Mouse (Mus musculus) embryonic facial prominence, embryonic 14.5 days (tissue): ENCODE data around the gene Pask. TPM values are rescaled to one million over a fixed set of nuclear protein-coding genes. Genes with fewer than 3 reads are reported as not detected.

Source experiments
- ATAC-seq: fragments of 200-750 bp; cut with Nextera tagmentation; 2 replicates; pipeline ENCODE4 v1.8.0; 2017; ENCODE audit warnings: low read depth, moderate number of reproducible peaks, moderate TSS enrichment
- DNase-seq: peaks from one replicate; pipeline ENCODE4 v3.0.0-alpha.2; 2015; ENCODE audit warnings: low spot score
- H3K27ac ChIP-seq: fragments of 300-500 bp; sonication (generic); replicated peaks from 2 replicates; pipeline ENCODE4 v1.5.1; 2014; ENCODE audit warnings: low read depth, mild to moderate bottlenecking, low read length, moderate library complexity
- H3K27me3 ChIP-seq: fragments of 300-500 bp; sonication (generic); replicated peaks from 2 replicates; pipeline ENCODE4 v1.6.1; 2014; ENCODE audit warnings: low read length; ENCODE audit not compliant: control insufficient read depth, insufficient read depth
- H3K36me3 ChIP-seq: fragments of 300-500 bp; sonication (generic); 2 replicates; pipeline ENCODE4 v1.6.1; 2014; ENCODE audit warnings: low read length, mixed read lengths; ENCODE audit not compliant: control insufficient read depth, insufficient read depth
- H3K4me1 ChIP-seq: fragments of 300-500 bp; sonication (generic); 2 replicates; pipeline ENCODE4 v1.6.1; 2014; ENCODE audit warnings: antibody characterized with exemption, low read length; ENCODE audit not compliant: control insufficient read depth, insufficient read depth
- H3K4me2 ChIP-seq: fragments of 300-500 bp; sonication (generic); 2 replicates; pipeline ENCODE4 v1.6.1; 2014; ENCODE audit warnings: low read depth, mild to moderate bottlenecking, low read length, moderate library complexity, mixed read lengths
- H3K4me3 ChIP-seq: fragments of 300-500 bp; sonication (generic); 2 replicates; pipeline ENCODE4 v1.5.1; 2014; ENCODE audit warnings: low read depth, mild to moderate bottlenecking, low read length
- H3K9ac ChIP-seq: fragments of 300-500 bp; sonication (generic); 2 replicates; pipeline ENCODE4 v1.6.1; 2014; ENCODE audit warnings: low read depth, mild to moderate bottlenecking, low read length, moderate library complexity, mixed read lengths
- H3K9me3 ChIP-seq: fragments of 300-500 bp; sonication (generic); 2 replicates; pipeline ENCODE4 v1.6.1; 2016; ENCODE audit warnings: low read length; ENCODE audit not compliant: control insufficient read depth
- WGBS: fragments of 180-500 bp; shearing (Covaris S2); extraction: QIAGEN DNeasy Blood & Tissue Kit; methylation state at CpG from one replicate; pipeline ENCODE4 v1.1.7; 2014; 5-methylcytosine and 5-hydroxymethylcytosine counted together
- polyA plus RNA-seq: library from polyadenylated mRNA; unstranded; fragments of >200 nt; fragmentation: Nextera tagmentation; extraction: Ambion mirVana; gene quantifications from 2 replicates; pipeline ENCODE4 v1.2.1, GENCODE M21; 2014

The Pask gene
- polyA plus RNA-seq, 1 experiment from 2014 or later = 11.3 TPM

- Histone ChIP-seq H3K4me2 (no peak overlapping the region), H3K4me3 (no peak overlapping the region), H3K27me3 (no peaks in the 10 kb centered on the region), H3K36me3 (peaks cover 97% of the 10 kb centered on the region), H3K27ac (no peak overlapping the region), H3K9me3 (no peaks in the 10 kb centered on the region), H3K4me1 (no peaks in the 10 kb centered on the region), H3K9ac (no peak overlapping the region)
- no peak for DNase-seq
- WGBS = 85% methylated on average over 2 of the region's 2 CpGs
- no peak for ATAC-seq
Observed at GRCm38 (mm10) chr1:93352724-93353123, 9.4 kb upstream of the Pask start.

- no peak overlapping the region for H3K4me2 ChIP-seq
- no peak overlapping the region for H3K4me3 ChIP-seq
- H3K27me3 ChIP-seq = no peaks in the 10 kb centered on the region
- no peak overlapping the region for H3K9ac ChIP-seq
- H3K9me3 ChIP-seq = no peaks in the 10 kb centered on the region
- ATAC-seq = no peak
- DNase-seq = no peak
- H3K4me1 ChIP-seq = no peaks in the 10 kb centered on the region
- no peak overlapping the region for H3K27ac ChIP-seq
- H3K36me3 ChIP-seq = peaks cover 76% of the 10 kb centered on the region
- 71% methylated on average over 4 of the region's 4 CpGs for WGBS
Observed at GRCm38 (mm10) chr1:93349701-93350100, 6.4 kb upstream of the Pask start.

DNA sequence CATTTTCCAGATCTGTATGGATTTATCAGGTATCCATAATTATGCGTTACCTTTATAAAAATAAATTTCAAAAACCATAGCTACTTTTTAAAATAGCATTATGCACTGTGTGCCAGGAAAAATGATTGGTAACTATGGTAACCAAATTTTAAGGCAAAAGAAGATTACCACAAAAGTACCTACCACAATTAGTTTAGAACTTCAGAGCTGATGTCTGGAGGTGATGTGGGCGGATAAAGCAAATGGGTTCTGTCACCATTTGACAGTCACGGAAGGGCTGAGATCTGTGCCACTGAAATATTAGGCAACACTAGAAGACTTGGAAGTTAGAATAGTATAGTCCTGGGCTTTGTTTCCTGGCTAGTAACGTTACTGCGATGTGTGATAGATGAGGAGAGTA, 3.9 kb upstream of the Pask start:
- H3K4me1 ChIP-seq = peaks cover 7% of the 10 kb centered on the region
- H3K27me3 ChIP-seq = no peaks in the 10 kb centered on the region
- DNase-seq = no peak
- no peaks in the 10 kb centered on the region for H3K9me3 ChIP-seq
- H3K4me3 ChIP-seq = no peak overlapping the region
- no peak for ATAC-seq
- H3K4me2 ChIP-seq = no peak overlapping the region
- H3K9ac ChIP-seq = no peak overlapping the region
- peaks cover 51% of the 10 kb centered on the region for H3K36me3 ChIP-seq
- H3K27ac ChIP-seq = no peak overlapping the region
- 93% methylated on average over 5 of the region's 5 CpGs for WGBS

- DNase-seq (peak; percentile 99), ATAC-seq (peak; percentile 96)
- Histone ChIP-seq H3K27me3 (no peaks in the 10 kb centered on the region), H3K36me3 (peaks cover 16% of the 10 kb centered on the region), H3K9ac (peak overlapping the region; percentile 83), H3K4me1 (peaks cover 7% of the 10 kb centered on the region), H3K9me3 (no peaks in the 10 kb centered on the region), H3K4me3 (peak overlapping the region; percentile 95), H3K27ac (peak overlapping the region; percentile 65), H3K4me2 (peak overlapping the region; percentile 90)
- 0% methylated on average over 35 of the region's 39 CpGs for WGBS
Observed at GRCm38 (mm10) chr1:93343504-93344047, 294 bp upstream of the Pask start.

DNA sequence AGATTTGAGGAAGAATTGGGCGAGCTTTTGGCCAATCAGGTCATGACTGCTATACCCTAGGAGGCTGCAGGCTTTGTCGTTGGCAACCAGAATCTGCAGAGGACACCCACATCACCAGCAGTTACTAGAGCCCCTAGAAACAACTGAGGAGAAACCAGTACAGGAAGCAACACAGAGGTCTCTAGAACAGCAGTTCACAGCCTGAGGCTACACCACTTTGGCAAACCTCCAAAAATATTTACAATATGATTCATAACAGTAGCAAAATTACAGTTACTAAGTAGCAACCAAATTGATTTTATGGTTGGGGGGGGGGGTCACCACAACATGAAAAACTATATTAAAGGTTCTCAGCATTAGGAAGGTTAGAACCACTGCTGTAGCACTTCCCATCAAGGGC, 8.7 kb downstream of the Pask start:
- no peaks in the 10 kb centered on the region for H3K27me3 ChIP-seq
- H3K9ac ChIP-seq = no peak overlapping the region
- peaks cover 28% of the 10 kb centered on the region for H3K36me3 ChIP-seq
- DNase-seq = peak; percentile 18
- WGBS = 67% methylated on average over 2 of the region's 2 CpGs
- no peaks in the 10 kb centered on the region for H3K4me1 ChIP-seq
- no peak overlapping the region for H3K4me2 ChIP-seq
- no peak overlapping the region for H3K27ac ChIP-seq
- no peak for ATAC-seq
- H3K9me3 ChIP-seq = no peaks in the 10 kb centered on the region
- no peak overlapping the region for H3K4me3 ChIP-seq

DNA sequence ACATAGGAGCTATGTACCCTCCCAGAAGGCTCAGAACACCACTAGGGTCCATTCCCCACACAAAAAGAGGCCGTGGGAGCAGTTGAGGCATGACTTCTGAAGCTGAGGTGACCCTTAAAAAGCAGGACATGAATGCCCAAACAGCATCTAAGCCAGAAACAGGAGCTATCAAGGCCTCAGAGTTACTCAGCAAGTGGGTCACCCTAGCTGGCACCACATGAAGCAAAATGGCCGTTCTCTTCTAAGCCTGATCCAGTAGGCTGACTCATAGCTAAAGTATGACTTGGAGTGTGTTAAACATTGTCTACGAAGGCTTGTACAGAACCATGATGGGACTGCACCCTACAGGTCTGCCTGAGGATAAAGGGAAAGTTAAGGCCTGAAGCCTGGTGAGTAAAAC, 16.8 kb downstream of the Pask start:
- Histone ChIP-seq H3K27me3 (no peaks in the 10 kb centered on the region), H3K4me1 (no peaks in the 10 kb centered on the region), H3K4me2 (no peak overlapping the region), H3K4me3 (no peak overlapping the region), H3K9ac (no peak overlapping the region), H3K27ac (no peak overlapping the region), H3K9me3 (no peaks in the 10 kb centered on the region), H3K36me3 (peaks cover 60% of the 10 kb centered on the region)
- 98% methylated on average over 3 of the region's 3 CpGs for WGBS
- ATAC-seq (no peak), DNase-seq (no peak)

GRCm38 (mm10) chr1:93323973-93324372, 19.3 kb downstream of the Pask start:
- H3K36me3 ChIP-seq = peaks cover 67% of the 10 kb centered on the region

DNA sequence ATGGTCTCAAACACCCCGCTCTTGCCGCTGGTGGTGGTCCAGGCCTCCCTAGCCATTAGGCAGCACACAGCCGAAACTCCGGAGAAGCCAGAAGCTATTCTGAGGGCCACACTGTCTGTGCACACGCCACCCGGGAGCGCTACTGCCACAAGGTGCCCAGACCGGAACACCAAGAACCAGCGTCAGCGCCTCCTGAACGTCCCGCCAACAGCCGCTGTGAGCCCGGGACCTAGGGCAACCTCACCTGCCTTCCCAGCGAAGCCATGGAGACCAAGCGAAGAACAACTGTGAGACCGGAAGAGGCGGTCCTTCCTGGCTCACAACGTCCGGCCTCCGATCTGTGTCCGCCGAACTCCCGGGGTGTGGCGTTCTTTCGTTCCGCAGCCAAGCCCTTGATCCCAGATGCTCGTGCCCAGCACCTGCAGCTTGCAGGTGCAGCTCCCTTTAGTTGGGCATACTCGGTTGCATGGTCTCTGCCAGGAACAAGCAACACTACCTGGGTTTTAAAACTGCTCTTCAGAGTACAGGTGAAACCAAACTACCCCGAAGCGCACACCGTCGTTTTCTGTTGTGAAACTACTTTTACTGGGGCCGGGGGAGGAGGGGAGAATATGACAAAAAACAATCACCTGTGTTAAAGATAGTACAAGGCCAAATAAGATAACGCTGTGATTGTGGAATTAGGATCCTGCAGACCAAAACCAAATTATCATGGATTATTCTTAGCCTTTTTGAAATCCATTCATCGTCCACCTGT, 37.5 kb downstream of the Pask start, which contains the start of gene Mterf4:
TSS of gene Mterf4 (minus strand) at position 335 of the 757 bp plus-strand sequence.
- DNase-seq (peak; percentile 91), ATAC-seq (peak; percentile 96)
- no peaks in the 10 kb centered on the region for H3K27me3 ChIP-seq
- peaks cover 7% of the 10 kb centered on the region; the same call in 1 of the 2 replicates for H3K4me1 ChIP-seq
- 9% methylated on average over 36 of the region's 36 CpGs for WGBS
- no peak within 1 kb of the TSS; the same call in 1 of the 2 replicates for H3K27ac ChIP-seq
- H3K9ac ChIP-seq = peak within 1 kb of the TSS; percentile 90
- H3K4me3 ChIP-seq = peak within 1 kb of the TSS; percentile 88
- H3K4me2 ChIP-seq = peak within 1 kb of the TSS; percentile 84
- H3K9me3 ChIP-seq = no peaks in the 10 kb centered on the region
- peaks cover 45% of the 10 kb centered on the region for H3K36me3 ChIP-seq

More at GRCm38 (mm10) chr1:93323973-93324372, 19.3 kb downstream of the Pask start:
- Histone ChIP-seq H3K9ac (no peak overlapping the region), H3K27ac (no peak overlapping the region), H3K4me2 (no peak overlapping the region), H3K27me3 (no peaks in the 10 kb centered on the region), H3K4me1 (no peaks in the 10 kb centered on the region), H3K4me3 (no peak overlapping the region), H3K9me3 (no peaks in the 10 kb centered on the region)
- no peak for DNase-seq
- no peak for ATAC-seq
- 88% methylated on average over 6 of the region's 6 CpGs for WGBS
